In the genomic region with DNA sequence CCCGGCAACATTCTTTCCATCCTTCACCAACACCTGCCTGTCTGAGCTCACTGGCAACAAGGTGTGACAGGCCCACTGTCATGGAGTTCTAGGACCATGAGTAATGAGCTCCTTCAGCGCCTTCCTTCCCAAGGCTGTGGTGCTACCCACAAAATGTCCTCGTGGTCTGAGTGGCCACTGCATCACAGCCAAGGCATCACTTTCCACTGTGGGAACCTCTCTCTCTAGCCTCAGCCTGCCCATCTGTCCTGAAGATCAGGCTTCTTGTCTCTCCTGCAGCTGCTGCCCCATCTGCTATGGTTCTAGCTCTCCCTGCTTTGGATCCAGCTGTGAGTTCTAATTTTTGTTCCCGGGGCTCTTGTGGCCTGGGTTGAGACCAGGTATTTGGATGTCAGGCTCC, we compare ENCODE assay signal across 23 mouse cellular contexts.
DNase-seq lines count a peak whose midpoint lies in the region; ATAC-seq lines count a peak whose summit lies in the region.
"Had no signal": no experiment of that assay in that cellular context is flagged by ENCODE, and none has a peak within 500 bp of the region (broad histone marks: within the 10 kb centered on the region; RNA-seq: fewer than 3 reads in every experiment).

No protein-coding gene starts in this region.

- 90% methylated on average over 4 of the region's 4 CpGs for WGBS in limb, embryonic 11.5 days

- no peak overlapping the region for H3K4me3 ChIP-seq in limb, embryonic 11.5 days (ENCODE audit: low read depth, low read length)
- H3K4me3 ChIP-seq: embryonic facial prominence, embryonic 12.5 days; embryonic facial prominence, embryonic 15.5 days; forebrain, embryonic 12.5 days; forebrain, embryonic 15.5 days; hindbrain, embryonic 10.5 days; hindbrain, embryonic 13.5 days had no signal

- no peaks in the 10 kb centered on the region for H3K9me3 ChIP-seq in limb, embryonic 11.5 days (ENCODE audit: control insufficient read depth, low read length)
- H3K9me3 ChIP-seq: embryonic facial prominence, embryonic 12.5 days; embryonic facial prominence, embryonic 15.5 days; forebrain, embryonic 12.5 days; forebrain, embryonic 15.5 days; hindbrain, embryonic 10.5 days; hindbrain, embryonic 13.5 days had no signal

- no peaks in the 10 kb centered on the region for H3K27me3 ChIP-seq in limb, embryonic 11.5 days (ENCODE audit: control insufficient read depth, insufficient read depth, low read length)
- H3K27me3 ChIP-seq: embryonic facial prominence, embryonic 12.5 days; embryonic facial prominence, embryonic 15.5 days; forebrain, embryonic 12.5 days; forebrain, embryonic 15.5 days; hindbrain, embryonic 13.5 days had no signal

- H3K27ac ChIP-seq in limb, embryonic 11.5 days (replicated peaks; ENCODE audit: low read depth, low read length): no peak overlapping the region
- H3K27ac ChIP-seq: embryonic facial prominence, embryonic 12.5 days; embryonic facial prominence, embryonic 15.5 days; forebrain, embryonic 12.5 days; forebrain, embryonic 15.5 days; hindbrain, embryonic 10.5 days; hindbrain, embryonic 13.5 days had no signal

- H3K9ac ChIP-seq in limb, embryonic 11.5 days (ENCODE audit: low read length): no peak overlapping the region
- H3K9ac ChIP-seq: embryonic facial prominence, embryonic 12.5 days; embryonic facial prominence, embryonic 15.5 days; forebrain, embryonic 12.5 days; forebrain, embryonic 15.5 days; hindbrain, embryonic 13.5 days had no signal

- intact Hi-C loops in heart, postnatal 10 days (cut with DNase I): no loop called here

- H3K36me3 ChIP-seq in limb, embryonic 11.5 days (ENCODE audit: control insufficient read depth, insufficient read depth, low read length): no peaks in the 10 kb centered on the region
- H3K36me3 ChIP-seq: embryonic facial prominence, embryonic 12.5 days; embryonic facial prominence, embryonic 15.5 days; forebrain, embryonic 12.5 days; forebrain, embryonic 15.5 days; hindbrain, embryonic 10.5 days had no signal

- peak; percentile 51 for DNase-seq in heart, adult 11 months
- DNase-seq in heart, postnatal 10 days: no peak
- peak; percentile 20 to 21 for DNase-seq in right cerebral cortex, postnatal 10 days (ENCODE audit: low spot score in 2 of 2)
- no peak for DNase-seq in right cerebral cortex, adult 18-20 months
- peak; percentile 16 for DNase-seq in limb, embryonic 11.5 days (ENCODE audit: low spot score)
- no peak for DNase-seq in kidney, adult 18-20 months
- DNase-seq: adrenal gland, adult 2 months; adrenal gland, postnatal 14 days; cerebellum, adult 11 months; cerebellum, adult 2 months; cerebellum, postnatal 14 days; gastrocnemius, postnatal 10 days; gastrocnemius, postnatal 36 days; heart, postnatal 36 days had no signal

- H3K4me1 ChIP-seq in limb, embryonic 11.5 days (ENCODE audit: control insufficient read depth, insufficient read depth, low read length): peaks cover 5% of the 10 kb centered on the region

- ATAC-seq in limb, embryonic 11.5 days (ENCODE audit: insufficient number of reproducible peaks, low FRiP score, low TSS enrichment, low read depth): no peak
- ATAC-seq: CD4-positive, CD25-positive, alpha-beta regulatory T cell, adult 4 months; forebrain, embryonic 15.5 days; hindbrain, embryonic 16.5 days had no signal

- H3K4me2 ChIP-seq in limb, embryonic 11.5 days (ENCODE audit: low read depth, severe bottlenecking): no peak overlapping the region
- H3K4me2 ChIP-seq: embryonic facial prominence, embryonic 12.5 days; embryonic facial prominence, embryonic 15.5 days; forebrain, embryonic 12.5 days; forebrain, embryonic 15.5 days; heart, embryonic 11.5 days; hindbrain, embryonic 13.5 days had no signal

Comparison
In these comparisons a context has a peak if more than half of its experiments do, and no peak if none do; other contexts are left out.
1. DNase-seq: peak in heart, adult 11 months (single experiment), right cerebral cortex, postnatal 10 days (2 of 2) and limb, embryonic 11.5 days (single experiment); none in heart, postnatal 10 days (0 of 2), right cerebral cortex, adult 18-20 months (single experiment) and kidney, adult 18-20 months (single experiment).